Mouse (Mus musculus) heart, embryonic 10.5 days (tissue): ENCODE results near the gene Rpusd2. TPM values are rescaled to one million over a fixed set of nuclear protein-coding genes. Genes with fewer than 3 reads are reported as not detected.
"Not testable (repeated sequence)": the region's sequence is repeated elsewhere in the genome, so short reads cannot be mapped to it uniquely, and the experiment has no call there.

Experiments used
- DNase-seq: peaks from one replicate; pipeline ENCODE4 v3.0.0-alpha.2; 2017; ENCODE audit warnings: low spot score
- H3K27ac ChIP-seq: fragments of 300-500 bp; sonication (generic); 2 replicates; pipeline ENCODE4 v1.5.1; 2016; ENCODE audit warnings: mild to moderate bottlenecking
- H3K27me3 ChIP-seq: fragments of 300-500 bp; sonication (generic); 2 replicates; pipeline ENCODE4 v1.6.1; 2016; ENCODE audit warnings: mild to moderate bottlenecking; ENCODE audit not compliant: poor library complexity, insufficient read depth, severe bottlenecking
- H3K36me3 ChIP-seq: fragments of 300-500 bp; sonication (generic); 2 replicates; pipeline ENCODE4 v1.6.1; 2016; ENCODE audit warnings: mild to moderate bottlenecking, moderate library complexity
- H3K4me1 ChIP-seq: fragments of 300-500 bp; sonication (generic); 2 replicates; pipeline ENCODE4 v1.6.1; 2016; ENCODE audit warnings: mild to moderate bottlenecking
- H3K4me3 ChIP-seq: fragments of 300-500 bp; sonication (generic); 2 replicates; pipeline ENCODE4 v1.5.1; 2016; ENCODE audit warnings: mild to moderate bottlenecking, moderate library complexity
- H3K9me3 ChIP-seq: fragments of 300-500 bp; sonication (generic); 2 replicates; pipeline ENCODE4 v1.6.1; 2016; ENCODE audit warnings: mild to moderate bottlenecking, moderate library complexity
- WGBS: fragments of 180-500 bp; shearing (Covaris S2); methylation state at CpG from one replicate; pipeline ENCODE4 v1.1.7; 2016; 5-methylcytosine and 5-hydroxymethylcytosine counted together
- polyA plus RNA-seq: library from polyadenylated mRNA; unstranded; fragments of >200 nt; fragmentation: Nextera tagmentation; extraction: Ambion mirVana; gene quantifications from 2 replicates; pipeline ENCODE4 v1.2.1, GENCODE M21; 2016

Gene Rpusd2
- polyA plus RNA-seq, result 5.1 and 6.2 TPM in 2 replicates

GRCm38 (mm10) chr2:119034656-119035396 lies at the start of gene Rpusd2:
Gene Rpusd2, plus strand, starts transcription at chr2:119034790.
- H3K9me3 ChIP-seq, result no peaks in the 10 kb centered on the region
- peak within 1 kb of the TSS; percentile 99 for H3K4me3 ChIP-seq
- H3K27me3 ChIP-seq, result no peaks in the 10 kb centered on the region
- peak; percentile 99 for DNase-seq
- H3K27ac ChIP-seq, result peak within 1 kb of the TSS; percentile 94
- under 1% methylated on average over 48 of the region's 49 CpGs for WGBS
- peaks cover 30% of the 10 kb centered on the region for H3K36me3 ChIP-seq
- peaks cover 8% of the 10 kb centered on the region for H3K4me1 ChIP-seq

DNA sequence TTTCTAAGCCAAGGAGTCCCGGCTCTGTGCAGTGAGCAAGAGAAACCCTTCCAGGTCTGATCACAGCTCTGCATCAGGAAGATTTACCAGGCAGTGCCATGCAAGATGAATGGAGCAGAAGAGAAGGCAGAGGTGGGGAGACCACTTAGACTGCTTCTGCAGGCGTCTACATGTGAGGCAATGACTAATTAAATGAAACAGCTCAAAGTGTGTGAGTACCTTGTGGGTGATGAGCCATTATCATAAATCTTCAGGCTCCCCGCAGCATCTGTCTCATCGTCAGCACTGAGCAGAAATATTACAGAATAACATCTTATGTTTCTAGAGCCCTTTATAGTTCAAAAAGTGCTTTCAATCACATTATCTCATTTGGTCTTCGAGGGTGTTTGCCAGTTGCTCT lies 39.1 kb upstream of the Rpusd2 start:
- DNase-seq, result no peak
- H3K27ac ChIP-seq, result no peak overlapping the region
- 67% methylated on average over 5 of the region's 5 CpGs for WGBS
- no peak overlapping the region for H3K4me3 ChIP-seq
- no peaks in the 10 kb centered on the region for H3K9me3 ChIP-seq
- peaks cover 33% of the 10 kb centered on the region for H3K27me3 ChIP-seq
- H3K36me3 ChIP-seq, result no peaks in the 10 kb centered on the region
- H3K4me1 ChIP-seq, result peaks cover 9% of the 10 kb centered on the region

- Histone ChIP-seq H3K4me3 (no peak overlapping the region), H3K9me3 (no peaks in the 10 kb centered on the region), H3K36me3 (no peaks in the 10 kb centered on the region), H3K27me3 (peaks cover 33% of the 10 kb centered on the region), H3K27ac (no peak overlapping the region), H3K4me1 (peaks cover 9% of the 10 kb centered on the region)
- WGBS, result 48% methylated on average over 16 of the region's 16 CpGs
- no peak for DNase-seq
Observed at GRCm38 (mm10) chr2:118995919-118996797, 38.4 kb upstream of the Rpusd2 start.

GRCm38 (mm10) chr2:118996798-118997105 lies 37.8 kb upstream of the Rpusd2 start:
- WGBS, result 63% methylated on average over 1 of the region's 1 CpGs
- no peak for DNase-seq
- Histone ChIP-seq H3K4me1 (peaks cover 9% of the 10 kb centered on the region), H3K27me3 (peaks cover 33% of the 10 kb centered on the region), H3K4me3 (no peak overlapping the region), H3K36me3 (no peaks in the 10 kb centered on the region), H3K27ac (no peak overlapping the region), H3K9me3 (no peaks in the 10 kb centered on the region)

DNA sequence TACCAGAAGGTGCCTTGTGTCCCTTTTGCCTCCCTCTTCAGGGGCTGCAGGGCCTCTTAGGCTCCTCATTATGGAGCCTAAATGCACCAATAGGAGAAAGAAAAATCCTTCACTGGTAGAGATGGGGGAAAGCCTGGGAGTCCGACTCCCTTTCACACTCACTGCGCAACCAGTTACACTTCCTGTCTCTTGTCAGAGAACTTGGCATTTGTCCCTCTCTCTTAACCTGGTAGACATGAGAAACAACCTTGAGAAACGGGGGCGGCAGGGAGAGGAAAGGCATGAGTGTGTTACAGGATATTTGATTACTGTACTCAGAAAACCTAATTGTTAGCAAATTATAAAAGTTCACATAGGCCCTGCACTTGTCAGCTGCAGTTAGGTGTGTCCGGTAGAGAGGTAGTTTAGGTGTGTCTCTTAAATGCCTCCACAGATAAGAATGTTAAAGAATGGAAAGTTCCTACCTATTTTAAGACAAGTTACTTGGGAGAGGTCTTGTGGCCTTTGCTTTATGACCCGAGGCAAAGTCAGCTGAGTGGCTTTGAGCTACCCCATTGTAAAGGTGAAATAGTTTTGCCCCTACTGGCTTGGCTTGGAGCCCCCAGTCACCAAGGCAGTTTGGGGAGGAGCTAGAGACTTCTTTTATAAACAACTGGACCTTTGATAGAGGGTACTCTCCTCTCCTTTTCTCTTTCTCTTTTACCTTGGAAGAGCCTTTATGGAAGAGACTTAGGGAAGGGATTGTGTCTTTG lies 36.3 kb upstream of the Rpusd2 start:
- no peak for DNase-seq
- peaks cover 33% of the 10 kb centered on the region for H3K27me3 ChIP-seq
- H3K36me3 ChIP-seq, result no peaks in the 10 kb centered on the region
- H3K4me1 ChIP-seq, result peaks cover 9% of the 10 kb centered on the region
- no peaks in the 10 kb centered on the region for H3K9me3 ChIP-seq
- H3K27ac ChIP-seq, result no peak overlapping the region
- H3K4me3 ChIP-seq, result no peak overlapping the region
- 72% methylated on average over 6 of the region's 6 CpGs for WGBS

GRCm38 (mm10) chr2:118999025-118999639 lies 35.5 kb upstream of the Rpusd2 start:
- 70% methylated on average over 3 of the region's 3 CpGs for WGBS
- H3K9me3 ChIP-seq, result no peaks in the 10 kb centered on the region
- peaks cover 9% of the 10 kb centered on the region for H3K4me1 ChIP-seq
- H3K27me3 ChIP-seq, result peaks cover 33% of the 10 kb centered on the region
- H3K4me3 ChIP-seq, result no peak overlapping the region
- no peak overlapping the region for H3K27ac ChIP-seq
- no peak for DNase-seq
- no peaks in the 10 kb centered on the region for H3K36me3 ChIP-seq

- Histone ChIP-seq H3K4me3 (no peak overlapping the region), H3K4me1 (0 out of 2 replicates have a peak, but pooled peaks cover 3% of the 10 kb centered on the region), H3K27me3 (no peaks in the 10 kb centered on the region), H3K9me3 (no peaks in the 10 kb centered on the region), H3K27ac (no peak overlapping the region), H3K36me3 (no peaks in the 10 kb centered on the region)
- DNase-seq, result no peak
- 74% methylated on average over 7 of the region's 7 CpGs for WGBS
Observed at GRCm38 (mm10) chr2:119006886-119007285, 27.7 kb upstream of the Rpusd2 start.

DNA sequence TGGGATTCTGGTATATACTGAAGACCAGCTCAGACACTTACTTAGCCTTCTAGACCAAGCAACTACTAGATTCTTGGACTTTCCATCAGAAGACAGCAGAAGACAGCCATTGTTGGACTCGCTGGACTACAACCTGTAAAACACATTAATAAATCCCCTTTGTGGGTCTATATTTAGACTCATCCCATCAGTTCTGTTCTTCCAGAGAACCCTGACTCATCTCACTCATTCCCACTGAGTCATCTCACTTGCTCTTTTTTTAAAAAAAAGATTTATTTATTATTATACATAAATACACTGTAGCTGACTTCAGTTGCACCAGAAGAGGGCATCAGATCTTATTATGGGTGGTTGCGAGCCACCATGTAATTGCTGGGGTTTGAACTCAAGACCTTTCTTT lies 25.2 kb upstream of the Rpusd2 start:
- Histone ChIP-seq H3K27ac (no peak overlapping the region), H3K4me1 (0 out of 2 replicates have a peak, but pooled peaks cover 3% of the 10 kb centered on the region), H3K4me3 (no peak overlapping the region), H3K9me3 (no peaks in the 10 kb centered on the region), H3K36me3 (no peaks in the 10 kb centered on the region), H3K27me3 (no peaks in the 10 kb centered on the region)
- WGBS, result 93% methylated on average over 2 of the region's 2 CpGs
- DNase-seq, result no peak

GRCm38 (mm10) chr2:119014989-119015388 lies 19.6 kb upstream of the Rpusd2 start:
- Histone ChIP-seq H3K4me1 (peaks cover 16% of the 10 kb centered on the region), H3K27me3 (no peaks in the 10 kb centered on the region), H3K36me3 (peaks cover 17% of the 10 kb centered on the region), H3K9me3 (no peaks in the 10 kb centered on the region), H3K27ac (no peak overlapping the region), H3K4me3 (no peak overlapping the region)
- no peak for DNase-seq
- 78% methylated on average over 7 of the region's 7 CpGs for WGBS

GRCm38 (mm10) chr2:119015604-119016180 lies 18.9 kb upstream of the Rpusd2 start:
- Histone ChIP-seq H3K4me1 (peaks cover 16% of the 10 kb centered on the region), H3K9me3 (no peaks in the 10 kb centered on the region), H3K27me3 (no peaks in the 10 kb centered on the region), H3K4me3 (no peak overlapping the region), H3K27ac (no peak overlapping the region), H3K36me3 (peaks cover 24% of the 10 kb centered on the region)
- WGBS, result 52% methylated on average over 12 of the region's 12 CpGs
- no peak for DNase-seq

GRCm38 (mm10) chr2:119016312-119016711 lies 18.3 kb upstream of the Rpusd2 start:
- H3K4me3 ChIP-seq, DNase-seq, H3K27ac ChIP-seq, H3K27me3 ChIP-seq, H3K9me3 ChIP-seq: not testable (repeated sequence)
- 68% methylated on average over 4 of the region's 4 CpGs for WGBS
- Histone ChIP-seq H3K4me1 (peaks cover 16% of the 10 kb centered on the region), H3K36me3 (peaks cover 30% of the 10 kb centered on the region)

GRCm38 (mm10) chr2:119017647-119018046 lies 16.9 kb upstream of the Rpusd2 start:
- H3K27ac ChIP-seq, result no peak overlapping the region
- peaks cover 16% of the 10 kb centered on the region for H3K4me1 ChIP-seq
- WGBS, result 93% methylated on average over 3 of the region's 3 CpGs
- no peaks in the 10 kb centered on the region for H3K9me3 ChIP-seq
- H3K36me3 ChIP-seq, result peaks cover 43% of the 10 kb centered on the region
- H3K4me3 ChIP-seq, result no peak overlapping the region
- DNase-seq, result no peak
- H3K27me3 ChIP-seq, result no peaks in the 10 kb centered on the region
